Mouse (Mus musculus): Measurements from ENCODE around the gene Ptpn21.
A peak's percentile ranks its signal among the peaks of the same experiment; 100 is the strongest.

Ptpn21 gene

DNA sequence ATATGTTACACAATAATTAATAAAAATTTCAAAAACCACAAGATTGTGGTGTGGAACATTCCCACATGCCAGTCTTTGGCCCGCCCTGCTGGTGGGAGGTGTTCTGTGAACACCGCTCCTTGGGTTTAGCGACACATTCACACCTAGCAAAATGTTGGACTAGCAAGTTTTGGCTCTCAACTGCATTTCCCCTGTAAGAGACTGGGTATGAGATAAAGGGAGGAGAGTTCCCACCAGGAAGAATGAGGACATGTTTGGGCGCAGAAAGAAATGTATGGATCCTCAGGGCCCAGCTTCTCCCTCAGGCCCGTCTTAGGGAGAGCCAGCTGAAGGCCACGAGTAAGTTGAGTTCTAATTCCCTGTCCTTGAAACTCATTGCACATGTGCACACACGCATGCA, 74.6 kb downstream of the Ptpn21 start:
- no peak for DNase-seq (ENCODE audit: low read depth, low spot score)

DNA sequence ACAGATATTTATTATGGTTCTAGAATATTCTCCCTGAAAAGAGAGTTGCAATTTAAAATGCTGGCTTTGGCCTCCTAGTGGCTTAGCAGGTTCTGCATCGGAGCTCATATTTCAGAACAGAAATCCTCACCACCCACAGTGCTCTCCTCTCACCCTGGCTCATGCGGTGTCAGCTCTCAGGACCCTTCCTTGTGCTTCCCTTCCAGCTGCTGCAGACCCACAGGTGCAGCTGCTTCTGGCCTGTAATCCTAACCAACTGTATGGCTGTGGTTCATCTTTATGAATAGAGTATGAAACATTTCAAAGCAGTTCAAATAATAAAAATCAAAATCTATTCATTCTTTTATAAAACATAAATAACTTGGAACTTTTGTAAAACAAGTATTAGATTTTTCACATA, 80.3 kb downstream of the Ptpn21 start:
- DNase-seq (ENCODE audit: low read depth, low spot score): no peak

DNA sequence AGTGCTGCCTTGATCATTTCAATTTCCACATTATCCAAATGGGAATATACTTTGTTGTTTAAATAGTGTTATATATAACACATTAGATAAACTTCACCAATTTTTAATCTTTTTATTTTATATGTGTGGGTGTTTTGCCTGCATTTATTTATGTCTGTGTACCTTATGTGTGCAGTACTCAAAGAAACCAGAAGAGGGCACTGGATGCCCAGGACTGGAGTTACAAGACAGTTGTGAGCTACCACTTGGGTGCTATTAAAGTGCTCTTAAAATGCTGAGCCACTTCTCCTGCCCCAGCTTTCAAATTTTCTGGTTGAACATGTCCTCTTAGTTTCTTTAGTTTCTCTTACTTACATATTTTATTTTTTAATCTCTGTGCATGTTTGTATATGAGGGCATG, 92.4 kb downstream of the Ptpn21 start:
- peak; percentile 70 for DNase-seq (ENCODE audit: low read depth, low spot score)

DNA sequence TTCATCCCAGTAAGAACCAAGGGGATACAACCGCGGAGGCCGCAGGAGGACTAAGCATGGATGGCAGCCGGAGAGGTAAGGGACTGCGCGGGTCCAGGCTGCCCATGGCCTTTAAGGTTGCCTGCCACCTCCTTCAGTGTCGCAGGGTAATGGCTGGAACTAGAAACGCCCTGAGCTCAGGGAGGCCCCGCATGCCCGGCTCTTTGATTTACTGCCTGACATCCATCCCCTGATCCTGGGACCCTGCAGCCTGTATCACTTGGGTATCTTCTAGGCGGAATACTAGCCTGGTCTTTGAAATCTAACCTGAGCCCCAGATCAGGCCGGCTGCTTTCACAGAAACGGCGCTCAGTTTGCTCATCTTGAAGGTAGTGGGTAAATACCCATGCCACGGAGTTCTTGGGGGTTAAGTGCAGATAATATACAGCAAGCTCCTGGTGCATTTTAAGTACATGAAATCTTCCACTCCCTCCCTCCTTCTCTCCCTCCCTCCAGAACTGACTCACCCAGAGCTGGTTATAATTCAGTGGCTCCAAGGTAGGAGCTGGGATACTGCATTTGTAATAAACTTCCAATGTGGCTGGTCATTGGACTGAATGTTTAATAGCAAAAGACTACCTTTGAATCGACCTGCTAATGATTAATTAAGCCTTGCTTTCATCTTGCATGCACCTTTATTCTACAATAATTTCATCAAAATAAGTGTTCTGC, 108.8 kb downstream of the Ptpn21 start:
- no peak for DNase-seq (ENCODE audit: low read depth, low spot score)

DNA sequence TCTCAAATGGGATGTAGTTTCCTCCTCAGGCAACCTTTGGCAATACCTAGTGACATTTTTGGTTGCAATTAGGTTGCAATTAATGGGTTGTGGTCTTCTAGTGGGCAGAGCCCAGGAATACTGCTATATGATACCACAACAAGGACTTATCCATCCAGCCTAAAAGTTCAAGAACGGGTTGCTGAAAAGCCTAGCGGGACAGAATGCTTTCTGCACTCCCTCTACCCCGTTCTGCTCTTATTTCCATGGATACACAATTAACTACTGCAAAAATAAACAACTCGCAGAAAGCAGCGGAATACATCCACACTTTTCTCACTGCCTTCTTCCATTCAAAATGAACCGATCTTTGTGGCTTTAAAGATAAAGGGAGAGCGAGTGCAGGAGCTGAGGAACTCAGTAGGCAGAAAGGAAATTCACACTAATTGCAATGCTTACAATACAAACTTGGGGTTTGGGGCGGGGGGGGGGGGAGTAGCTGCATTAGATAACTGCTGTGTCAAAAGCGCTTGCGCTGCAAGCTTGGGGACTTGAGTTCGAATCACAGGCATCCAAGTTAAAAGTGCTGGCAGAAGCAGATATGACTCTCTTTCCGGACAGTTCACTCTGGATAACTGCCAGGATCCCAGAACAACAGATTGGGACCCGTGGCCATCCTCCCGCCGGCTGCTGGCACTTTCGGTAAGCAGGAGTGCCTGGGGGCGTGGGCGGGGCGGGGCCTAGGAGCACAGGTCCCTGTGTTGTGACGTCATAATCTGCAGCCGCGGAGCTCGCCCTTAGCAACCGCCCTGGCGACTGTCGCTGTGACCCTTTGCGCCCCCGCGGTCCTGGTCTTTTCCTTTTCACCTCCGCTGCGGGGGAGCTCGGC, 109.6 kb downstream of the Ptpn21 start, which contains the start of gene Spata7:
TSS of gene Spata7 (plus strand) at position 766 of the 868 bp plus-strand sequence.
- DNase-seq (ENCODE audit: low read depth, low spot score): peak; percentile 98
